Mouse (Mus musculus): Measurements from ENCODE around the gene Ubr4.

DNA sequence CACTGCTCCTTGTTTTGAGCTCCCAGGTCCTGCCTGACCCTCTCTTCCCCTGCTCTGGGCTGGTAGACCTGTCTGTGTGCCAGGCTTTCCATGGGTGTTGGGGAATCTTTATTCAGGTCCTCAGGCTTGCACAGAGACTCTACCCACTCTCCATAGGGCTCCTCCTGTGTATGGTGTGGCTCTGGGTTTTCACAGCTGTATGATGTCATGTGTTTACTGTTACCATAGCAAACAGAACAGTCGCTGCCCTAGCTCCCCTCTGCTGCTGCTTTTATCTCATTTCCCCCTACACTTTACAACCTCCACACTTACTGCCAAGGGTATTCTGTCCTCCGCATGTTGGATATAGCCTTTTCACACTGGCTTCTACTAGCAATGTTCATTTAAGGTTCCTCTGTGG lies 43.0 kb downstream of the Ubr4 start:
- TF ChIP-seq MAX (IDR thresholded peaks at IDR 0.05; ENCODE audit: low read depth): no peak
- no peak for TF ChIP-seq POLR2A (IDR thresholded peaks at IDR 0.05; ENCODE audit: insufficient read length, low read depth)
- TF ChIP-seq TCF3 (IDR thresholded peaks at IDR 0.05; ENCODE audit: insufficient read length, low read depth): no peak
- no peak for TF ChIP-seq TCF12 (IDR thresholded peaks at IDR 0.05; ENCODE audit: insufficient read depth, poor library complexity, severe bottlenecking)
- no peak for TF ChIP-seq USF1 (IDR thresholded peaks at IDR 0.05; ENCODE audit: low read depth)
- TF ChIP-seq POLR2AphosphoS2 (IDR thresholded peaks at IDR 0.05; ENCODE audit: insufficient read length, low read depth): no peak
- no peak for TF ChIP-seq MYOD1 (IDR thresholded peaks at IDR 0.05; ENCODE audit: control insufficient read depth in 1 of 3, insufficient read length in 2 of 3, low read depth in 2 of 3)
- TF ChIP-seq E2F4 (IDR thresholded peaks at IDR 0.05; ENCODE audit: insufficient read depth): no peak
- no peak for TF ChIP-seq SRF (IDR thresholded peaks at IDR 0.05; ENCODE audit: control insufficient read depth, insufficient read length, low read depth)
- no peak for TF ChIP-seq MYOG (IDR thresholded peaks at IDR 0.05; ENCODE audit: control insufficient read depth in 1 of 3, insufficient read depth in 1 of 3, insufficient read length in 2 of 3, low read depth in 2 of 3)
- TF ChIP-seq CEBPB (IDR thresholded peaks at IDR 0.05; ENCODE audit: insufficient read depth, poor library complexity, severe bottlenecking): no peak
- TF ChIP-seq REST (IDR thresholded peaks at IDR 0.05; ENCODE audit: insufficient read depth, insufficient read length): no peak
